9 mouse cellular contexts compared by ENCODE assay signal in genomic region chr4:59096393-59096792, GRCm38 (mm10). TPM values are rescaled to one million over a fixed set of nuclear protein-coding genes. Genes with fewer than 3 reads are reported as not detected.
DNase-seq lines count a peak whose midpoint lies in the region; ATAC-seq and TF ChIP-seq lines count a peak whose summit lies in the region.
"Had no signal": no experiment of that assay in that cellular context is flagged by ENCODE, and none has a peak within 500 bp of the region (broad histone marks: within the 10 kb centered on the region; RNA-seq: fewer than 3 reads in every experiment).

No protein-coding gene starts in this region.

- DNase-seq in ES-CJ7 (ENCODE audit: low read depth, low spot score): peak; percentile 81
- DNase-seq in c-Kit-positive CD71-positive TER-119-negative erythroid progenitor cells, embryonic 14.5 days (ENCODE audit: low read depth): peak; percentile 64
- DNase-seq in forebrain, embryonic 11.5 days (ENCODE audit: low spot score): peak; percentile 72
- peak; percentile 23 for DNase-seq in heart, postnatal 25 days (ENCODE audit: low spot score)
- DNase-seq in kidney, postnatal 4 days: peak; percentile 64 to 71
- peak; percentile 75 for DNase-seq in liver, postnatal 0 days
- peak; percentile 61 to 80 for DNase-seq in thymus, postnatal 10 days (ENCODE audit: low spot score in 2 of 2)

- ATAC-seq in forebrain, embryonic 11.5 days (replicated peaks; ENCODE audit: low FRiP score): peak; percentile 77
- ATAC-seq in liver, postnatal 0 days: peak; percentile 58
- ATAC-seq in neutrophil, adult 5-6 weeks (ENCODE audit: extremely low read depth, insufficient number of reproducible peaks, low FRiP score, poor library complexity, severe bottlenecking): peak; percentile 72; the same call in 1 of the 2 replicates

- H3K36me3 ChIP-seq in forebrain, embryonic 11.5 days (ENCODE audit: control insufficient read depth, insufficient read depth, low read length): no peaks in the 10 kb centered on the region
- H3K36me3 ChIP-seq in liver, postnatal 0 days (replicated peaks; ENCODE audit: insufficient read depth, low read length): no peaks in the 10 kb centered on the region

- no peaks in the 10 kb centered on the region for H3K4me1 ChIP-seq in forebrain, embryonic 11.5 days (replicated peaks; ENCODE audit: control insufficient read depth, insufficient read depth, low read length)
- H3K4me1 ChIP-seq in liver, postnatal 0 days (ENCODE audit: insufficient read depth): no peaks in the 10 kb centered on the region

- H3K9ac ChIP-seq in forebrain, embryonic 11.5 days (ENCODE audit: low read length): no peak overlapping the region
- H3K9ac ChIP-seq in liver, postnatal 0 days (replicated peaks): no peak overlapping the region

- intact Hi-C loops in heart, postnatal 25 days (cut with DNase I): loop anchor here (1.0 to 5.0 kb wide), 4 partner anchors 92 to 471 kb away; partner anchors contain the start of gene Ugcg

- H3K27me3 ChIP-seq in forebrain, embryonic 11.5 days (ENCODE audit: control insufficient read depth, insufficient read depth, low read length): no peaks in the 10 kb centered on the region
- no peaks in the 10 kb centered on the region for H3K27me3 ChIP-seq in liver, postnatal 0 days (ENCODE audit: insufficient read depth, low read length)

- H3K4me2 ChIP-seq in forebrain, embryonic 11.5 days (ENCODE audit: low read depth, low read length, severe bottlenecking): no peak overlapping the region
- no peak overlapping the region for H3K4me2 ChIP-seq in liver, postnatal 0 days (ENCODE audit: low read depth, low read length)

- H3K4me3 ChIP-seq in forebrain, embryonic 11.5 days (ENCODE audit: low read depth, low read length): no peak overlapping the region
- H3K4me3 ChIP-seq in liver, postnatal 0 days (ENCODE audit: low read depth, low read length): no peak overlapping the region

- H3K9me3 ChIP-seq in forebrain, embryonic 11.5 days (ENCODE audit: control insufficient read depth, low read length): no peaks in the 10 kb centered on the region
- no peaks in the 10 kb centered on the region for H3K9me3 ChIP-seq in liver, postnatal 0 days (ENCODE audit: low read length)

- H3K27ac ChIP-seq in forebrain, embryonic 11.5 days (ENCODE audit: low read depth, low read length): no peak overlapping the region
- no peak overlapping the region for H3K27ac ChIP-seq in liver, postnatal 0 days (ENCODE audit: low read depth)

- TF ChIP-seq CTCF in liver, postnatal 0 days (IDR thresholded peaks at IDR 0.05; ENCODE audit: low read depth): peak; percentile 98

- TF ChIP-seq EP300 in liver, postnatal 0 days (IDR thresholded peaks at IDR 0.05; ENCODE audit: low read depth): no peak

RNA-seq across cellular contexts. Expression of gene AI481877, which starts 42.4 kb away (rescaled TPM):
- not detected in 2 replicates for polyA plus RNA-seq in forebrain, embryonic 11.5 days (2014; fragmentation: Nextera tagmentation; extraction: Ambion mirVana)
- not detected for total RNA-seq in heart, postnatal 25 days (2021)
- not detected in 2 replicates for polyA plus RNA-seq in liver, postnatal 0 days (2015; fragmentation: Nextera tagmentation; extraction: Ambion mirVana)
- not detected in 2 replicates for total RNA-seq in neutrophil, adult 5-6 weeks (2017)
- polyA plus RNA-seq: liver, embryonic 16.5 days had no signal

Comparison
In these comparisons a context has a peak if more than half of its experiments do, and no peak if none do; other contexts are left out.
1. DNase-seq: peak in every context shown above with its lines; median percentile 81 in ES-CJ7; 75 in liver, postnatal 0 days; 72 in forebrain, embryonic 11.5 days; 70 in thymus, postnatal 10 days; 68 in kidney, postnatal 4 days; 64 in c-Kit-positive CD71-positive TER-119-negative erythroid progenitor cells, embryonic 14.5 days; 23 in heart, postnatal 25 days.